Mouse (Mus musculus) forelimb bud, embryonic 11.5 days (tissue): ENCODE measurements around the gene H1f0.

Source experiments
- DNase-seq: peaks from one replicate; pipeline ENCODE4 v3.0.0-alpha.2; 2012; ENCODE audit warnings: low read depth, low spot score

The H1f0 gene

DNA sequence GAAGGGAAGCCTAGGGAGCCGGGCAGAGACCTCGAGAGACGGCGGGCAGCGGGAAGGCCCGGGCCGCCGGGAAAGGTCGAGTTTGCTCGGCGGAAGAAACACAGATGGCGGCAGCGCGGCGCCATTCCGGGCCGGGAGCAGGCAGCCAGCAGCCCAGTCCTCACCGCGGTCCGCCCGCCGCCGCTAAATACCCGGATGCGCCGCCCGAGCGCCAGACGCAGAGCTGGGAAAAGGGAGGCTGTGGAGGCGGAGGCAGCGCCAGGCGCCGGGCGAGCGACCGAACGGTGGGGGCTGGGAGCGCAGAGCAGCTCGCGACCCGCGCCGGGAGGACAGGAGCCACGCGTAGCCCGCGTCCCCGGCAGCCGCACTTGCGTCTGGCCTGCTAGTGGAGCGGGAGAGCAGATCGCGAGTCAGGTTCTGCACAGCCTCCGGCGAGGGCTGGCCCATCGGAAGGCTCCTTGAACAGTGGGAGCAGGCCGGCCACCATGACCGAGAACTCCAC lies at the start of gene H1f0:
Gene H1f0, plus strand, starts transcription at position 214 of the 502 bp plus-strand sequence.
- peak; percentile 88 for DNase-seq

- peak; percentile 57 for DNase-seq
Measured at GRCm38 (mm10) chr15:78978875-78979274, 49.4 kb upstream of the H1f0 start.

- no peak for DNase-seq
Measured at GRCm38 (mm10) chr15:78980084-78980483, 48.2 kb upstream of the H1f0 start.

DNA sequence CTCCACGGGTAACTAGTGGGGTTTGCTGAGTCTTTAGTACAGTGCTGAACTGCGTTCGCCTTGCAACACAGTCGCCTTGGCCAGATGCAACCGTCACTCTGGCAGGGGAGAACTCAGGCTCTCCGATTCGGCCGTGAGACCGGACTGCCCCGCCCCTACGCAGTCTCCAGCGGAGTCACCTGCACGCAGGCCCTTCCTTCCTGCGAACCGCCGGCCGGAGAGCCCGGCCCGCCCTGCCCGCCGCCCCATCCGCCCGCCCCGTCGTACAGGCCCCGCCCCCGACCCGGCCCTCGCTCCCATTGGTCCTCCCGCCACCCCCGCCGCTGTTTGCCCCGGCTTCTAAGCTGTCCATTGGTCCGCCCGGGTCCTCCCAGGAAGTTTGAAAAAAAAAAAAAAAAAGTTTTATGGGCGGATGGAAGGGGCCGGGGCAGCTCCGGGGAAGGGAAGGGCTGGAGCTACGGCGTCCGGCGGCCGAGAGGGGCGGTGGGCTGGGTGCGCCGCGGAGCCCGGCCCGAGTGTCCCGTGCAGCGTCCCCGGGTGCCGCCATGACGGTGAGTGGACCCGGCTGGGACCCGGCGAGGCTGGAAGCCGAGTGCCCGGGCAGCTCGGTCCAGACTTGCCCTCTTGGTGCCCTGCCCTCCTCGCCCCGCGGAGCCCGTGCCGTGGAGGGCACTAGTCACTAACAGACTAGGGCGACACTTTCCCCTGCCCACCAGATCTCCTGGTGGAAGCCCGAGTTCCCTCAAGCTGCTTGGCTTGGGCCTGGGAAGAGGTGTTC lies 45.4 kb upstream of the H1f0 start:
- DNase-seq: peak; percentile 84

DNA sequence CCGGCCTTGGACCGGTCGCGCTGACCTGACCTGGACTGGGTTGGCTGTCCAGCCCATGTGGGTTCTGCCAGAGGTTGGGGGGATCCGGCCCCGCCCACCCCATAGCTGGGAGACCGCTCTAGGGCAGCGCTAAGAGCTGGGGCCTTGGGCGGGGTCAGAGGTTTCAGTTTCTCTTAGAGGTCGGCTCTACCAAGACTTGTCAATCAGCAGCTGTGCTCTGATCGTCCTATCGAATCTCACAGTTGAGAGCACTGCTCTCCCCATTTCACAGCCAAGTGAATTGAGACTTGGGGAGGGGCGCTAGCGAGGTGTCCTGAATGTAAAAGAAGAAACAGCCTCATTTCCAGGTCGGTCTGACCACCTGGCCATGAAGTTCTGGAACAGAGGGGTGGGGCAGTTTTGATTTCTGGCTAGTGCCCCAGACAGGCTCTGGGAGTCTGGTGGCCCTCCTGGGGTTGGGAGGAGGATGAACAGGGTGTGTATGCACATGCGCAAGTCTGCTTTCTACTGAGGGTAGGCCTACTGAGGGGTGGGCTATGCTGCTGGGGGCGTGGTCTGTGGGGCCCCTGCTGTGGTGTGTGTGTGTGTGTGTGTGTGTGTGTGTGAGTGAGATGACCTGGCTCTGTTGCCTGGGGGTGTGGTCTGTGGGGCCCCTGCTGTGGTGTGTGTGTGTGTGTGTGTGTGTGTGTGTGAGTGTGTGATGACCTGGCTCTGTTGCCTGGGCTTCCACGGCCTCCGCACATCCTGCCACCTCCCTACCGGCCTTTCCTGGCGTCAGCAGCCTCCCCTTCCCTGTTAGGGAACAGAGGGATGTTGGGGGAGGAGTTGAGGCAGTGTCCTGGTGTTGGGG lies 44.6 kb upstream of the H1f0 start:
- peak; percentile 60 for DNase-seq

DNA sequence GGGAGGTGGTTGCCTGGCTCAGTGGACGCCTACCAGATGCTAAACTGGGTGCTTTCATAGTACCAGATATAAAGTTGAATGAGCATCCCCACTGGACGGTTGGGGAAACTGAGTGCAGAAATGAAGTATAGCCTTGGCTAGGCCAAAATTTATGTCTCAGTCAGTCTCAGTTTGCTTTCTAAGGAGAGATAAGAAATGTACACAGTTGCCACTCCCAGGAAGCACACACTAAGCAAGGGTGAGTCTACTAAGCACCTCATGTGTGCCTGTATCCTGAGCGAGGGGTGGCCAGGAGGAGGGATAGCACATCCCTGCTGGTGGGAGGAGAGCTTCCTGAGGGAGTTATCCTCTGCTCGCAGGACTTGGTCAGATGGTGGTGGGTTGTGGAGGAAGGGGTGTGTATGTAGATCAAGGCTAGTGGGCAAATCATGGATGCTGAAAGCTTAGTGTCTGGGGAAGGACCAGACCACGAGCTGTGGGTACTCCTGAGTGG lies 43.9 kb upstream of the H1f0 start:
- no peak for DNase-seq

DNA sequence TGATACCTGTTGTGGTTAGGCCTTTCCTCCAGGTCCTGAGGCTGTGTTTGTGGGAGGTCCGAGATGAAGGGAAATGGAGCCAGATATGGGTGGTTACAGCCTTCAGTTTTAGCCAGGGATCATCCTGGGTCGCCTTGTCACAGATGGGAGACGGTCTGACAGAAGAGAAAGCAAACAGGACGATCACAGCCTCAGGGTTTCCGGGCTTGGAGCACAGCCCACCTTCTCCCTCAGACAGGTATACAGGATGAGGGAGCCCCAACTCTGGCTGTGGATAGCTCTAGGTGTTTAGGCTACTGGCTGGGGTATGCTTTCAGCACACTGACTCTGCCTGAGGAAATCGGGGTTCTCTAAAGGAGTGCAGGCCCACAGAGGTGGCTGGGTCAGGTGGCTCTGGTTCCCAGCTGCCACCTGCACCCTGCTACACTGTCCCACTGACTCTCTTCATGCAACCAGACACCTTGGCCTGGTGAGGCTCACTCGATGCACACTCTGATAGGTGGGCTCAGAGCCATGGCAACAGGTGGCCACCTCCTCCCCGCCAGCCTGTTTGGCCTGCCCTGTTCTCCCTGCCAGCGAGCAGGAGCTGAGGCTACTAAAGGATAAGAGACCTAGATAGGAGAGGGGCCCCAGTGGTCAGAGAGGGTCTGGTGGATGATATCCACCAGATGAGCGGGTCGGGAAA lies 41.6 kb upstream of the H1f0 start:
- no peak for DNase-seq

DNA sequence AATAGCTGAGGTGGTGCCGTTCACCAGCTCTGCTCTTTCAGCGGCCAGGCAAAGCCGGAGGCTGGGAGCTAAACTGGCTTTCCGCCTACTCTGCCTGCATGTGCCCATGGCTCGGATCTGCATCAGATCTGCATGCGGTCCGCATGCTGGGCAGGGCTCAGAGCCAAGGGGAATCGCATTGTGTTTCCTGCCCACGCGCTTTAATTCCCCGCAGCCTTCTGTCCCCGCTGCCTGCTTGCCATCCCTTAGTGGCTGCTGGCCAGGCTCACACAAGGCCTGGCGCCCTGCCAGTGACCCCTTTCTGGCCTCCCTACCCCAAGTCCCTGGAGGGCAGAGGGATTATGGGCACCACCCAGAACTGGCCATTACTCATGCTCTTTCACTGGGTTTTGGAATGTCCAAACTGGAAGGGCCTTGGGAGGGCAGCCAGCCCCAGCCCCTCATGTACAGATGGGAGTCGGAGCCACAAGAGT lies 39.7 kb upstream of the H1f0 start:
- no peak for DNase-seq

GRCm38 (mm10) chr15:78989152-78990092 lies 38.8 kb upstream of the H1f0 start:
- DNase-seq: no peak

DNA sequence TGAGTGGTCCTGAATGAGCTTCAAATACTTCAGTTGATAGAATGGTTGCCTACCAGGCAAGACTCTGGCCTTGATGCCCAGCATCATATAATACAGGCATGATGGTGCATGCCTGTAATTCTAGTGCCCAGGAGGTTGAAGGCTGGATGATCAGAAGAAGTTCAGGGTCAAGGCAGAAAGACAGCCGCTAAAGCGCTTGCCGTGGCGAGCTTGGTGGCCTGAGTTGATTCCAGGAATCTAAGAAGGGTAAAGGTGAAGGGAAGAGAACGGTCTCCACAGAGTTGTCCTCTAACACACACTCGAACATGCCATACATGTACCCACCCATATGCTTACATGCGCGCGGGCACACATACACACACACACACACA lies 38.2 kb upstream of the H1f0 start:
- no peak for DNase-seq

DNA sequence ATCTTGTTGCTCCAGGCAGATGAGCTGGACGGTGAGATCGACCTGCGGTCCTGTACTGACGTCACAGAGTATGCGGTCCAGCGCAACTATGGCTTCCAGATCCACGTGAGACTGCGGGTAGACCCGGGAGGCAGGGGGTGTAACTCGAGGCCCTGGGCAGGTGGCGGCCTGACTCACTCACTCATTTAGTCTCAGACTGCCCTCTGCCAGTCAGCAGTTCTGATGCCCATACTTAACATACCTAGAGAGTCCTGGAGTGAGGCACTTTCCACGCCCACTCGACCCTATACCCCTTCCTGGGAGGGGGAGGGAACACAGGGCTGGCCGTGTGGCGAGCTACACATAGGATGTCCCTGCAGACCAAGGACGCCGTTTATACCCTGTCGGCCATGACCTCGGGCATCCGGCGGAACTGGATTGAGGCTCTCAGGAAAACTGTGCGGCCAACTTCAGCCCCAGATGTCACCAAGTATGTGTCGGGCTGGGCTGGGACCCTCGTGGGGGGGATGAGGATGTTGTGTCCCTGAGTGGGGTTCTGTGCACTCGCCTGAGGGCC lies 37.2 kb upstream of the H1f0 start:
- DNase-seq: no peak

- DNase-seq: no peak
Measured at GRCm38 (mm10) chr15:78992235-78992634, 36.0 kb upstream of the H1f0 start.

GRCm38 (mm10) chr15:78992925-78993324 lies 35.3 kb upstream of the H1f0 start:
- DNase-seq: no peak

- no peak for DNase-seq
Measured at GRCm38 (mm10) chr15:78995916-78996315, 32.3 kb upstream of the H1f0 start.

GRCm38 (mm10) chr15:78996663-78997062 lies 31.6 kb upstream of the H1f0 start:
- DNase-seq: no peak

DNA sequence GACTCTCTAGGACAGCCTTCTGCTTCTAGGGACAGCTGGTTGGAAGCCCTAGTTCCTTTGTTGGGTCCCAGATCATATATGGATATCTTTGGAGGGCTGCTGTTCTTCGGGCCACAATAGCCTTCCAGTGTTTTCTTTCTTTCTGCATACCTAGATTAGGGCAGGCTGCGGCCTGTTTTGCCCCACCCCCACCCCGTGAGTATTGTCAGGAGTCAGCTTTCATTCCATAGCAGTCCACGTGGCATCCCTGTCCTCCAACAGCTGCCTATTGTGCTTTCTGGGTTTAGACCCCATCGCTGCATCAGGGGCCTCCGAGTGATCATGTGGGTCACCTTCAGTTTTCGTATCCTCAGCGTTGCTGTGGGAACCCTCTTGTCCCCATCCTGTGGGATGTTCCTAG lies 29.9 kb upstream of the H1f0 start:
- DNase-seq: no peak

- DNase-seq: no peak
Measured at GRCm38 (mm10) chr15:78999586-78999985, 28.7 kb upstream of the H1f0 start.

DNA sequence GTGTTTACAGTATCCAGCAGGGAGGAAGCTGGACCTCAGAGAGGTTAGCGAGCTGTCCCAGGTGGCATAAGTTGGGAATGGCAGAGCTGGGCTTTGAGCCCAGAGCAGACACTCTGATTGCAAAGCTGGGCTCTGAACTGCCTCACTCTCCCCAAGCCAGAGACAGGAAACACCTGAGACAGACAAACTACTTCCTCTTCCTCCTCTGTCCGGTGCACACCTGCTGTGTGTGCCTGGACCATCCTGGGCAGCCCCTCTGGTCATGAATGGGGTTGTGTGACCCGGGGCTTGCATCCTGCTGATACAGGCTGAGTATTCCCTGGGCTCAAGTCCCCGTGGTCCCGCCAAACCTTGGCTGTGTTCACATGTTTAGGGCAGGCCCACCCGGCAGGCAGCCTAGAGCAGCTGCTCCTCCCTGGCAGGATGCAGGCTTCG lies 27.9 kb upstream of the H1f0 start:
- no peak for DNase-seq

DNA sequence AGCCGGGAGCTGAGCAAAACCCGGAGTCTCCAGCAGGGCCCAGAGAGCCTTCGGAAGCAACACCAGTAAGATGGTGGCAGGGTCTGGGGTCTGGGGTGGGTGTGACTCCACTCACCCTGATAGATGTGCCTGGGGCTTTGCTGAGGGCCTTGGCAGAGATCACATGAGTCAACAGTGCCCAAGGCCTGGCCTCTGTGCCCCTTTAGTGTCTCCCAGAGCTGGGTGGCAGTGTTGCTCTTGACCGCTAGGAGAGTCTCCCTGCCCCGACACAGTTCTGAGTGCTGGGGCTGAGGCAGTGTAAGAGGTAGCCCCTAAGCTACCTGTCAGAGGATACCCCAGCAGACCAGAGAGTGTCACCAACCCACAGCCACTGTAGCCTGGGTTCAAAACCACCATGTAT lies 26.7 kb upstream of the H1f0 start:
- DNase-seq: no peak

GRCm38 (mm10) chr15:79002036-79002435 lies 26.2 kb upstream of the H1f0 start:
- no peak for DNase-seq
